Mouse (Mus musculus) midbrain, embryonic 10.5 days (tissue): ENCODE data around the gene Hmcn1. TPM values are rescaled to one million over a fixed set of nuclear protein-coding genes. Genes with fewer than 3 reads are reported as not detected.

Experiments
- DNase-seq: peaks from one replicate; pipeline ENCODE4 v3.0.0-alpha.2; 2017; ENCODE audit warnings: low spot score
- H3K27ac ChIP-seq: fragments of 300-500 bp; sonication (generic); replicated peaks from 2 replicates; pipeline ENCODE4 v1.5.1; 2016; ENCODE audit warnings: mild to moderate bottlenecking
- H3K27me3 ChIP-seq: fragments of 300-500 bp; sonication (generic); 2 replicates; pipeline ENCODE4 v1.6.1; 2016; ENCODE audit warnings: low read depth, mild to moderate bottlenecking; ENCODE audit not compliant: poor library complexity, severe bottlenecking
- H3K36me3 ChIP-seq: fragments of 300-500 bp; sonication (generic); 2 replicates; pipeline ENCODE4 v1.6.1; 2016; ENCODE audit warnings: mild to moderate bottlenecking, moderate library complexity
- H3K4me1 ChIP-seq: fragments of 300-500 bp; sonication (generic); 2 replicates; pipeline ENCODE4 v1.6.1; 2016
- H3K4me3 ChIP-seq: fragments of 300-500 bp; sonication (generic); 2 replicates; pipeline ENCODE4 v1.5.1; 2016; ENCODE audit warnings: mild to moderate bottlenecking, moderate library complexity
- H3K9me3 ChIP-seq: fragments of 300-500 bp; sonication (generic); replicated peaks from 2 replicates; pipeline ENCODE4 v1.6.1; 2016; ENCODE audit warnings: mild to moderate bottlenecking
- WGBS: fragments of 180-500 bp; shearing (Covaris S2); methylation state at CpG from one replicate; pipeline ENCODE4 v1.1.7; 2016; 5-methylcytosine and 5-hydroxymethylcytosine counted together
- polyA plus RNA-seq: library from polyadenylated mRNA; unstranded; fragments of >200 nt; fragmentation: Nextera tagmentation; extraction: Ambion mirVana; gene quantifications from 2 replicates; pipeline ENCODE4 v1.2.1, GENCODE M21; 2016

Hmcn1 gene
- polyA plus RNA-seq, 1 experiment from 2014 or later: 4.8 TPM

DNA sequence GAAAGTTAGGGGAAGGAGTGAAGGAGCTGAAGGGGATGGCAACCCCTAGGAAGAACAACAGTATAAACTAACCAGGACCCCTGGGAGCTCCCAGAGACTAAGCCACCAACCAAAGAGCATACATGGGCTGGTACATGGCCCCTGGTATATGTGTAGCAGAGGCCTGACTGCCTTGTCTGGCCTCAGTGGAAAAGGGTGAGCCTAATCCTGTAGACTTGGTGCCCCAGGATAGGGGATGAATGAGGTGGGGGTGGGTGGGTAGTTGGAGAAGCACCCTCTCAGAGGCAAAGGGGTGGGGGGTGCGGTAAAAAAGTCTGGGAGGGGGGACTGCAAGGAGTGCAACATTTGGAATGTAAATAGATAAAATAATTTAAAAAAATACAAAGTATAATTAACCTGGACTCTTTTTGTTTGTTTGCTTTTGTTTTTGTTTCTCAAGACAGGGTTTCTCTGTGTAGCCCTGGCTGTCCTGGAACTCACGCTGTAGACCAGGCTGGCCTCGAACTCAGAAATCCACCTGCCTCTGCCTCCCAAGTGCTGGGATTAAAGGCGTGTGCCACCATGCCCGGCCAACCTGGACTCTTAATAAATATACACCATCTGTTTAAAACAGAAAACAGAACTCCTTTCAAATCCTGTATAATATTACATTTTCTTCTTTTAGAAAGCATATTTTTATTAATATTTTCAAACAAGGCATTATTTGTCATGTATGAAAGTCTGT lies 423.3 kb downstream of the Hmcn1 start:
- WGBS: 79% methylated on average over 5 of the region's 5 CpGs
- Histone ChIP-seq H3K27me3 (no peaks in the 10 kb centered on the region), H3K4me1 (peaks cover 19% of the 10 kb centered on the region), H3K27ac (peak overlapping the region; percentile 42; the same call in 1 of the 2 replicates), H3K36me3 (no peaks in the 10 kb centered on the region), H3K4me3 (no peak overlapping the region), H3K9me3 (no peaks in the 10 kb centered on the region)
- no peak for DNase-seq

GRCm38 (mm10) chr1:150566287-150566686 lies 426.9 kb downstream of the Hmcn1 start:
- Histone ChIP-seq H3K4me1 (peaks cover 17% of the 10 kb centered on the region), H3K4me3 (no peak overlapping the region), H3K9me3 (no peaks in the 10 kb centered on the region), H3K36me3 (no peaks in the 10 kb centered on the region), H3K27ac (no peak overlapping the region), H3K27me3 (no peaks in the 10 kb centered on the region)
- WGBS: 89% methylated on average over 4 of the region's 4 CpGs
- DNase-seq: no peak

DNA sequence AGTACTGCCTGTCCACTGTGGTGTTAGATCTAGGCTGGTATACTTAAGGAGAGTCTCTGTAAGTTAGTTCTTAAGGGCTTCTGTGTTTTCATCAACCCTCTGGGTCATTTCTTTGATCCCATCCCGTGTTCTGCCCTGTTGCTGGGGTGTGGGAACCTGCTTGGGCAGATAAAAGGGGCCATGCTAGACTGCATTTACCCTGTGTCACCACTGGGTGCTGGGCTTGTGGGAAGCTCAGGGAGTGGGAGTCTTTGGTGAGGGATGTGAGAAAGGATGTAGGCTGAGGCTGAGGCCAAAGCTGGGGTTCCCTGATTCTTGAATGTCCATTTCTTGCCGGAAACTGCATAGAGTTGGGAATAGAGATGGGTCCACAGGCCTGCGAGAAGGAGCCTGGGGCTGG lies 436.6 kb downstream of the Hmcn1 start:
- Histone ChIP-seq H3K9me3 (no peaks in the 10 kb centered on the region), H3K27ac (no peak overlapping the region), H3K4me1 (no peaks in the 10 kb centered on the region), H3K4me3 (no peak overlapping the region), H3K27me3 (no peaks in the 10 kb centered on the region), H3K36me3 (no peaks in the 10 kb centered on the region)
- no peak for DNase-seq
- 73% methylated on average over 3 of the region's 3 CpGs for WGBS

GRCm38 (mm10) chr1:150551390-150551789 lies 441.8 kb downstream of the Hmcn1 start:
- H3K27me3 ChIP-seq: no peaks in the 10 kb centered on the region
- DNase-seq: no peak
- no peaks in the 10 kb centered on the region for H3K9me3 ChIP-seq
- H3K4me3 ChIP-seq: no peak overlapping the region
- 86% methylated on average over 1 of the region's 1 CpGs for WGBS
- no peaks in the 10 kb centered on the region for H3K36me3 ChIP-seq
- H3K4me1 ChIP-seq: no peaks in the 10 kb centered on the region
- no peak overlapping the region for H3K27ac ChIP-seq

DNA sequence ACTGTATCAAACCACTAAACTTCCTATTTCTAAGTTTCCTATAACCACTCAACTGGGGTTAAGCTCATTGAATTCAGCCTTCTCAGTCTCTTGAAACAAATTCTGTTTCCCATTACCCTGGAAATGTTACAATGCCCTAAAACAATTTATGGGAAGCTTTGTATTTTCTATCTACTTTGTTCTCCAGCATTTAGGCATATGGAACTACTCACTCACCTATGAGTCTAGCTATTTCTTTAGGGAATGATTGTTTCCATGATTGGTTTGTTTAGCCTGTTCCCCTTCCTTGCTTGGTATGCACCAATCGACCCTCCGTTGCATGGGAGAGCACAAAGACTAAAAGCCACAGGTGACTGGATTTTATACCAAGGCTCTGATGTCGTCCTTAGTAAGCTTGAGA lies 446.8 kb downstream of the Hmcn1 start:
- Histone ChIP-seq H3K9me3 (no peaks in the 10 kb centered on the region), H3K4me3 (no peak overlapping the region), H3K4me1 (no peaks in the 10 kb centered on the region), H3K36me3 (no peaks in the 10 kb centered on the region), H3K27me3 (no peaks in the 10 kb centered on the region; the same call in 1 of the 2 replicates), H3K27ac (no peak overlapping the region)
- no peak for DNase-seq
- 80% methylated on average over 3 of the region's 3 CpGs for WGBS

GRCm38 (mm10) chr1:150540267-150540666 lies 453.0 kb downstream of the Hmcn1 start:
- Histone ChIP-seq H3K4me3 (no peak overlapping the region), H3K36me3 (no peaks in the 10 kb centered on the region), H3K4me1 (peaks cover 15% of the 10 kb centered on the region), H3K27ac (no peak overlapping the region), H3K9me3 (no peaks in the 10 kb centered on the region), H3K27me3 (no peaks in the 10 kb centered on the region; the same call in 1 of the 2 replicates)
- DNase-seq: peak; percentile 52
- 12% methylated on average over 5 of the region's 5 CpGs for WGBS

GRCm38 (mm10) chr1:150537410-150538128 lies 455.7 kb downstream of the Hmcn1 start:
- peaks cover 18% of the 10 kb centered on the region for H3K4me1 ChIP-seq
- no peak for DNase-seq

GRCm38 (mm10) chr1:150535770-150536534 lies 457.3 kb downstream of the Hmcn1 start:
- Histone ChIP-seq H3K4me3 (no peak overlapping the region), H3K36me3 (no peaks in the 10 kb centered on the region), H3K9me3 (no peaks in the 10 kb centered on the region), H3K27me3 (no peaks in the 10 kb centered on the region), H3K4me1 (peaks cover 18% of the 10 kb centered on the region), H3K27ac (peak overlapping the region; percentile 78)
- WGBS: 33% methylated on average over 16 of the region's 16 CpGs
- DNase-seq: peak; percentile 58

More at GRCm38 (mm10) chr1:150537410-150538128, 455.7 kb downstream of the Hmcn1 start:
- H3K4me3 ChIP-seq: no peak overlapping the region
- 84% methylated on average over 6 of the region's 6 CpGs for WGBS
- H3K36me3 ChIP-seq: no peaks in the 10 kb centered on the region
- no peaks in the 10 kb centered on the region; the same call in 1 of the 2 replicates for H3K27me3 ChIP-seq
- H3K27ac ChIP-seq: no peak overlapping the region
- H3K9me3 ChIP-seq: no peaks in the 10 kb centered on the region

DNA sequence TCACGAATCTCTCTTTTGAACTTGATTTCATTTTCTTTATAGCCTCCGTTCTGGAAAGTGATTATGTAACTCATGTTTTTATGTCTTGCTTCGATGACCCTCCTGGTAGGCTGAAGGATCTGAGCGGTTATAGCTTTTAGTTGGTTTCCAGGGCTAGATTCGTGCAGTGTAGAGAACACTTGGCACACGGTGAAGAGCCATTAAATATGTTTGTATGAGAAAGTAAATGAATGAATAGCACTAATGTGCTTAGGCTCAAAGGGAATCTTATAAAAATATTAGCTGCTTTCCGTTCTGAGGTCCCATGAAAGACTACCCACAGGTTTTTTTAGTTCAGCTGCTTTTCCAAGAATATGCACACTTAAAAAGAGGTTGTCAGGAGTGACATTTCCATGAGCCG lies 458.6 kb downstream of the Hmcn1 start:
- Histone ChIP-seq H3K9me3 (no peaks in the 10 kb centered on the region), H3K27ac (no peak overlapping the region), H3K4me1 (peaks cover 18% of the 10 kb centered on the region)

GRCm38 (mm10) chr1:150513041-150513440 lies 480.2 kb downstream of the Hmcn1 start:
- DNase-seq: no peak
- no peaks in the 10 kb centered on the region for H3K4me1 ChIP-seq
- no peak overlapping the region for H3K4me3 ChIP-seq
- no peak overlapping the region for H3K27ac ChIP-seq
- H3K9me3 ChIP-seq: no peaks in the 10 kb centered on the region
- no peaks in the 10 kb centered on the region for H3K27me3 ChIP-seq
- no peaks in the 10 kb centered on the region for H3K36me3 ChIP-seq
- WGBS: 97% methylated on average over 2 of the region's 2 CpGs

More for the DNA sequence above, 458.6 kb downstream of the Hmcn1 start:
- Histone ChIP-seq H3K36me3 (no peaks in the 10 kb centered on the region), H3K4me3 (no peak overlapping the region), H3K27me3 (no peaks in the 10 kb centered on the region)
- WGBS: 95% methylated on average over 8 of the region's 8 CpGs
- no peak for DNase-seq
